Comparison of ENCODE assay signal across 18 mouse cellular contexts in the genomic region with DNA sequence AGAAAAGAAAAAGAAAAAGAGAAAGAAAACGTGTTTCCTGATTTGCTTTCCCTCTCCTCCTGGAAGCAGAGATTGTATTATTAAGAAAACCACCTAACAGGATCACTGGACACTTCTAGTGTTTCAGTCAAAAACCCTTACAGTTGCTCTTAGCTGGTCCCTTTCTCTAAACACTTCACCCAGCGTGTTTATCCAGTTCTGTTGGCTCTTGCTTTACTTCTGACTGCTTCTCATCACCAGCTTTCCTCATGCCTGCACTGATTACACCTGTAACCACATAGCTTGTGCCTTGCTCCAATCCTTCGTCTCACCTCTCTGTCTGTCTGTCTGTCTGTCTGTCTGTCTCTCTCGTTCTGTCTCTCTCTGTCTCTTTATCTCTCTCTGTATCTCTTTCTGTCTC.
"Had no signal": no experiment of that assay in that cellular context is flagged by ENCODE, and none has a peak within 500 bp of the region (broad histone marks: within the 10 kb centered on the region; RNA-seq: fewer than 3 reads in every experiment).

No protein-coding gene starts in this region.

- ATAC-seq: inflammation-experienced regulatory T-cells, adult 6 months; intestine, embryonic 16.5 days; liver, postnatal 0 days; midbrain, embryonic 13.5 days had no signal

- H3K4me3 ChIP-seq: limb, embryonic 15.5 days; lung, embryonic 15.5 days; midbrain, embryonic 13.5 days; neural tube, embryonic 12.5 days; neural tube, embryonic 15.5 days had no signal

- DNase-seq: kidney, adult 18-20 months; kidney, adult 9 months; kidney, postnatal 14 days; kidney, postnatal 4 days; liver, postnatal 0 days; right cerebral cortex, postnatal 14 days; right cerebral cortex, postnatal 4 days; thymus, postnatal 25 days had no signal

- H3K27ac ChIP-seq: hindbrain, postnatal 0 days; limb, embryonic 15.5 days; liver, embryonic 14.5 days; lung, embryonic 15.5 days; midbrain, embryonic 13.5 days; neural tube, embryonic 12.5 days; neural tube, embryonic 15.5 days had no signal

- H3K36me3 ChIP-seq: limb, embryonic 15.5 days; lung, embryonic 15.5 days; midbrain, embryonic 13.5 days; neural tube, embryonic 12.5 days; neural tube, embryonic 15.5 days had no signal

- H3K4me1 ChIP-seq: midbrain, embryonic 13.5 days; neural tube, embryonic 12.5 days; neural tube, embryonic 15.5 days had no signal

- H3K27me3 ChIP-seq: limb, embryonic 15.5 days; lung, embryonic 15.5 days; midbrain, embryonic 13.5 days; neural tube, embryonic 12.5 days; neural tube, embryonic 15.5 days had no signal

- H3K9ac ChIP-seq: limb, embryonic 15.5 days; liver, embryonic 14.5 days; liver, postnatal 0 days; lung, embryonic 15.5 days; midbrain, embryonic 13.5 days; neural tube, embryonic 12.5 days; neural tube, embryonic 15.5 days had no signal

- H3K9me3 ChIP-seq: limb, embryonic 15.5 days; lung, embryonic 15.5 days; midbrain, embryonic 13.5 days; neural tube, embryonic 12.5 days; neural tube, embryonic 15.5 days had no signal

- H3K4me2 ChIP-seq: limb, embryonic 15.5 days; liver, embryonic 11.5 days; lung, embryonic 15.5 days; midbrain, embryonic 13.5 days; neural tube, embryonic 12.5 days; neural tube, embryonic 15.5 days had no signal
